In genomic region chr3:27234976-27235375, GRCm38 (mm10) we compare ENCODE assay signal across 27 mouse cellular contexts. TPM values are rescaled to one million over a fixed set of nuclear protein-coding genes. Genes with fewer than 3 reads are reported as not detected.
DNase-seq lines count a peak whose midpoint lies in the region; ATAC-seq and TF ChIP-seq lines count a peak whose summit lies in the region.
"Had no signal": no experiment of that assay in that cellular context is flagged by ENCODE, and none has a peak within 500 bp of the region (broad histone marks: within the 10 kb centered on the region; RNA-seq: fewer than 3 reads in every experiment).

No protein-coding gene starts in this region.

- no peak overlapping the region for H3K9ac ChIP-seq in liver, embryonic 12.5 days
- H3K9ac ChIP-seq in liver, embryonic 14.5 days (replicated peaks) = no peak overlapping the region
- H3K9ac ChIP-seq: embryonic facial prominence, embryonic 13.5 days; embryonic facial prominence, embryonic 15.5 days; forebrain, embryonic 13.5 days; forebrain, embryonic 15.5 days had no signal

- TF ChIP-seq EP300 in liver, embryonic 14.5 days (IDR thresholded peaks at IDR 0.05; ENCODE audit: low read depth) = no peak

- H3K4me2 ChIP-seq in liver, embryonic 12.5 days = no peak overlapping the region
- H3K4me2 ChIP-seq in liver, embryonic 14.5 days (ENCODE audit: low read depth) = no peak overlapping the region
- H3K4me2 ChIP-seq: embryonic facial prominence, embryonic 13.5 days; embryonic facial prominence, embryonic 15.5 days; forebrain, embryonic 13.5 days; forebrain, embryonic 15.5 days had no signal

- no peaks in the 10 kb centered on the region for H3K27me3 ChIP-seq in liver, embryonic 12.5 days (replicated peaks)
- no peaks in the 10 kb centered on the region for H3K27me3 ChIP-seq in liver, embryonic 14.5 days (ENCODE audit: control insufficient read depth, insufficient read depth, low read length)
- H3K27me3 ChIP-seq: CH12.LX; embryonic facial prominence, embryonic 13.5 days; embryonic facial prominence, embryonic 15.5 days; forebrain, embryonic 13.5 days; forebrain, embryonic 15.5 days had no signal

- H3K27ac ChIP-seq in liver, embryonic 12.5 days = no peak overlapping the region
- H3K27ac ChIP-seq in liver, embryonic 14.5 days = no peak overlapping the region
- H3K27ac ChIP-seq: embryonic facial prominence, embryonic 13.5 days; embryonic facial prominence, embryonic 15.5 days; forebrain, embryonic 13.5 days; forebrain, embryonic 15.5 days had no signal

- WGBS in liver, embryonic 12.5 days (ENCODE audit: insufficient replicate concordance) = 34% methylated on average over 1 of the region's 1 CpGs
- 18% methylated on average over 1 of the region's 1 CpGs for WGBS in liver, embryonic 14.5 days (ENCODE audit: insufficient replicate concordance)

- peak; percentile 57 for ATAC-seq in liver, embryonic 12.5 days
- peak; percentile 37; the same call in 1 of the 2 replicates for ATAC-seq in liver, embryonic 14.5 days (ENCODE audit: insufficient read depth)
- ATAC-seq in megakaryocyte-erythroid progenitor cell, adult 5-6 weeks (replicated peaks; ENCODE audit: low FRiP score, low TSS enrichment, poor library complexity, severe bottlenecking) = peak; percentile 55
- ATAC-seq: CD4-positive, CD25-positive, alpha-beta regulatory T cell, adult 4 months; forebrain, embryonic 13.5 days; forebrain, embryonic 15.5 days had no signal

- no peaks in the 10 kb centered on the region for H3K36me3 ChIP-seq in liver, embryonic 12.5 days
- no peaks in the 10 kb centered on the region for H3K36me3 ChIP-seq in liver, embryonic 14.5 days (replicated peaks; ENCODE audit: control insufficient read depth, insufficient read depth, low read depth)
- H3K36me3 ChIP-seq: embryonic facial prominence, embryonic 13.5 days; embryonic facial prominence, embryonic 15.5 days; forebrain, embryonic 15.5 days had no signal

- TF ChIP-seq CTCF in liver, embryonic 14.5 days (IDR thresholded peaks at IDR 0.05; ENCODE audit: low read depth) = no peak

- peak; percentile 76 for DNase-seq in heart, adult 11 months
- no peak for DNase-seq in heart, adult 9 months (ENCODE audit: low spot score in 2 of 2)
- DNase-seq in liver = no peak
- no peak for DNase-seq in liver, embryonic 14.5 days (ENCODE audit: low read depth in 3 of 3, low spot score in 3 of 3)
- no peak for DNase-seq in right cerebral cortex, postnatal 4 days
- no peak for DNase-seq in kidney, postnatal 10 days
- DNase-seq: adrenal gland, adult 2 months; adrenal gland, postnatal 10 days; adrenal gland, postnatal 25 days; B cell, adult 2 months; cerebellum, adult 11 months; cerebellum, adult 18-20 months; cerebellum, adult 8-10 months; cerebellum, adult 9-11 months; cerebellum, postnatal 14 days; cerebellum, postnatal 36 days; embryo, embryonic 11 days had no signal

- H3K9me3 ChIP-seq in liver, embryonic 12.5 days (replicated peaks) = no peaks in the 10 kb centered on the region
- H3K9me3 ChIP-seq in liver, embryonic 14.5 days (ENCODE audit: control insufficient read depth, low read length) = no peaks in the 10 kb centered on the region
- H3K9me3 ChIP-seq: embryonic facial prominence, embryonic 13.5 days; embryonic facial prominence, embryonic 15.5 days; forebrain, embryonic 13.5 days; forebrain, embryonic 15.5 days; G1E had no signal

- peaks cover 7% of the 10 kb centered on the region; the same call in 1 of the 2 replicates for H3K4me1 ChIP-seq in liver, embryonic 12.5 days
- no peaks in the 10 kb centered on the region; a peak in 1 of 4 replicates for H3K4me1 ChIP-seq in liver, embryonic 14.5 days (replicated peaks; ENCODE audit: control insufficient read depth in 2 of 2, insufficient read depth in 2 of 2, low read length in 1 of 2)
- H3K4me1 ChIP-seq: embryonic facial prominence, embryonic 13.5 days; embryonic facial prominence, embryonic 15.5 days; forebrain, embryonic 13.5 days; forebrain, embryonic 15.5 days had no signal

- no peak overlapping the region for H3K4me3 ChIP-seq in liver, embryonic 12.5 days
- no peak overlapping the region for H3K4me3 ChIP-seq in liver, embryonic 14.5 days (ENCODE audit: insufficient read depth in 1 of 2, low read depth in 2 of 2, low read length in 2 of 2)
- H3K4me3 ChIP-seq: embryonic facial prominence, embryonic 13.5 days; embryonic facial prominence, embryonic 15.5 days; erythroblast, embryonic 14.5 days; forebrain, embryonic 13.5 days; forebrain, embryonic 15.5 days had no signal

RNA-seq across cellular contexts. Expression of gene Nceh1, which starts 52.2 kb away (rescaled TPM):
- 2.8 and 3.4 TPM in 2 replicates for polyA plus RNA-seq in liver, embryonic 12.5 days (2016; fragmentation: Nextera tagmentation; extraction: Ambion mirVana)
- polyA plus RNA-seq in liver, embryonic 14.5 days (2012; rRNA removed) = 0.74 and 1.2 TPM in 2 replicates
- polyA plus RNA-seq in liver, embryonic 14.5 days (2014; fragmentation: Nextera tagmentation; extraction: Ambion mirVana) = 3.0 and 3.2 TPM in 2 replicates
- total RNA-seq in megakaryocyte-erythroid progenitor cell, adult 5-6 weeks (2014; fragmentation: Nextera tagmentation) = 4.3 and 8.4 TPM in 2 replicates
- total RNA-seq in megakaryocyte-erythroid progenitor cell, adult 5-6 weeks (2017) = 6.4 and 16.3 TPM in 2 replicates
